Comparison of ENCODE assay signal across 22 mouse cellular contexts in the genomic region with DNA sequence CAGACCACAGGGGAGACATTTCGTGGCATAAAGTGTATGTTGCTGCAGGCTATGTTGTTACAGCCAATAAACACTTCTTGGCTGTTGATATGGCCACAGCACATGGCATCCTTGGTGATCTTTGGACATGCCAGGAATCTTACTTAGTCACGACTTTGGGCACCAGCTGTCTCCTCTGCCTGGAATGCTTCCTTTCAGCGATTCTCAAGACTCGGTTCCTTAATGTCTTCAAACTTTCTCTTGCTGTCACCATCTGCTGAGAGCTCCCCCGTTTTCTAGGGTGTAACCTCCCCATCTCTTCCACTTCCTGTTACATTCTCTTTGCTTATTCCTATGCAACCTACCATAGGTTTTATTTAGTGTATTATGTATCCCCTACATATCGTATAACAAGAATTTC. TPM values are rescaled to one million over a fixed set of nuclear protein-coding genes. Genes with fewer than 3 reads are reported as not detected.
A peak's percentile ranks its signal among the peaks of the same experiment; 100 is the strongest.
DNase-seq lines count a peak whose midpoint lies in the region; ATAC-seq and TF ChIP-seq lines count a peak whose summit lies in the region.
"Had no signal": no experiment of that assay in that cellular context is flagged by ENCODE, and none has a peak within 500 bp of the region (broad histone marks: within the 10 kb centered on the region; RNA-seq: fewer than 3 reads in every experiment).

No protein-coding gene starts in this region.

- no peak overlapping the region for H3K27ac ChIP-seq in testis, adult 2 months (ENCODE audit: control insufficient read depth, insufficient read depth, low read depth, low read length)

- no peak for TF ChIP-seq POLR2A in testis, adult 2 months (IDR thresholded peaks at IDR 0.05; ENCODE audit: control insufficient read depth, low read depth, low read length)

- no peak for DNase-seq in frontal cortex, postnatal 14 days (ENCODE audit: low spot score in 2 of 2)
- DNase-seq in right cerebral cortex, adult 18-20 months, result peak; percentile 33
- DNase-seq in right cerebral cortex, adult 2 months (ENCODE audit: low spot score in 2 of 2), result no peak
- no peak for DNase-seq in testis, postnatal 14 days (ENCODE audit: low spot score)
- DNase-seq in brain, adult 2 months (ENCODE audit: low read depth, low spot score), result peak; percentile 66
- no peak for DNase-seq in heart, adult 11 months
- DNase-seq: adrenal gland, adult 2 months; adrenal gland, adult 8-10 months; adrenal gland, postnatal 10 days; adrenal gland, postnatal 14 days; adrenal gland, postnatal 25 days; adrenal gland, postnatal 36 days; B cell, adult 2 months; cerebellum, adult 11 months; cerebellum, adult 11-12 months; cerebellum, adult 18-20 months had no signal

- H3K36me3 ChIP-seq in testis, adult 2 months (ENCODE audit: control insufficient read depth, insufficient read depth, low read length), result no peaks in the 10 kb centered on the region
- H3K36me3 ChIP-seq: G1E had no signal

- H3K4me3 ChIP-seq in testis, adult 2 months (ENCODE audit: control insufficient read depth, low read depth, low read length), result peak overlapping the region; percentile 84

- H3K4me1 ChIP-seq in testis, adult 2 months (ENCODE audit: control insufficient read depth, insufficient read depth, low read length), result peaks cover 4% of the 10 kb centered on the region

- no peaks in the 10 kb centered on the region for H3K27me3 ChIP-seq in testis, adult 2 months (ENCODE audit: control insufficient read depth, insufficient read depth, low read length)
- H3K27me3 ChIP-seq: Patski had no signal

- ATAC-seq in frontal cortex, adult (ENCODE audit: low TSS enrichment), result peak; percentile 45
- ATAC-seq: activated CD4-positive, CD25-positive, alpha-beta regulatory T cell, adult 4 months; CD4-positive, CD25-positive, alpha-beta regulatory T cell, adult 4 months; Patski had no signal

- TF ChIP-seq CTCF in testis, adult 2 months (IDR thresholded peaks at IDR 0.05; ENCODE audit: control insufficient read depth, insufficient read depth, insufficient replicate concordance, low read depth, low read length), result no peak

RNA-seq across cellular contexts. Expression of a gene that starts 22.3 kb away (rescaled TPM):
- polyA plus RNA-seq in testis, adult 2 months (2012; rRNA removed), result 3.8 and 4.3 TPM in 2 replicates
- polyA plus RNA-seq: activated CD4-positive, CD25-positive, alpha-beta regulatory T cell, adult 4 months; CD4-positive, CD25-positive, alpha-beta regulatory T cell, adult 4 months; G1E had no signal

RNA-seq across cellular contexts. Expression of a gene that starts 48.5 kb away (rescaled TPM):
- polyA plus RNA-seq in testis, adult 2 months (2012; rRNA removed), result 19.2 and 22.2 TPM in 2 replicates

Comparison
In these comparisons a context has a peak if more than half of its experiments do, and no peak if none do; other contexts are left out.
1. DNase-seq: peak in right cerebral cortex, adult 18-20 months (single experiment) and brain, adult 2 months (single experiment); none in frontal cortex, postnatal 14 days (0 of 2), right cerebral cortex, adult 2 months (0 of 2), testis, postnatal 14 days (single experiment) and heart, adult 11 months (single experiment).